Mouse (Mus musculus): ENCODE measurements around the gene Prdm1.

Prdm1 gene

GRCm38 (mm10) chr10:44492815-44493525 lies 35.3 kb downstream of the Prdm1 start:
- peak; percentile 86 to 91 for DNase-seq

GRCm38 (mm10) chr10:44490899-44491422 lies 37.3 kb downstream of the Prdm1 start:
- DNase-seq = no peak

DNA sequence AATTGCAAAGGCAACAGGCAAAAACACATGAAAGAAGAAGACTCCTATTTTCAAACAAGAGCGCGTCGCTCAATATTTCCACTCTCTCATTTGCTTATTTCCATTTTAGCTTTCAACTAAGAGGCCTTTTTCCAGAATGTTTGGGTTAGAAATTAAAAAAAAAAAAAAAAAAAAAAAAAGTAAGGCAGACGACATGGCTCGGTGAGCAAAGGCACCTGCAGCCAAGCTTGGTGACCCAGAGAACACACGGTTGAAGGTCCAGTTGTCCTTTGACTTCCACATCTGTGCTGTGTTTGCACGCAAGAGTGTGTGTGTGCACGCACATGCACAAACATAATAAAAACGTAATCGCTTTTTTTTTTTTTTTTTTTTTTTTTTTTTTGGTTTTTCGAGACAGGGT lies 41.2 kb downstream of the Prdm1 start:
- DNase-seq = no peak

DNA sequence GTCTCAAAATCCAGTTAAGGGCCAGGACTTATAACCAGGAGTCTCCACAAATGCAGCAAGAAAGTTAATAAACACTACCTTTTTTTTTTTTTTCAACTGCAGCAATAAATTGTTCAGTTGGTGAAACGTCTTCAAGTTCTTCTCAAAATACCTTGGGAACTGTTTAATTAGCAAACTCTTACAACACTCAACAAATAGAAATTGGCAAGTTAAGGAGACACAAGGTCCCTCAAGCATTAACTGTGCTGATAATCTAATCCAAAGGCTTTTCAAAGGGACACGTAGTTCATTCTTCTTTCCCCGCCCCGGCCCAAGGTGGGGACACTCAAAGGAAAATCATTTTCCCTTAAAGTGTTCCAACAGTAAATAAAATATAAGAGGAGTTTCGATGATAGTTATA lies 44.2 kb downstream of the Prdm1 start:
- DNase-seq = no peak

DNA sequence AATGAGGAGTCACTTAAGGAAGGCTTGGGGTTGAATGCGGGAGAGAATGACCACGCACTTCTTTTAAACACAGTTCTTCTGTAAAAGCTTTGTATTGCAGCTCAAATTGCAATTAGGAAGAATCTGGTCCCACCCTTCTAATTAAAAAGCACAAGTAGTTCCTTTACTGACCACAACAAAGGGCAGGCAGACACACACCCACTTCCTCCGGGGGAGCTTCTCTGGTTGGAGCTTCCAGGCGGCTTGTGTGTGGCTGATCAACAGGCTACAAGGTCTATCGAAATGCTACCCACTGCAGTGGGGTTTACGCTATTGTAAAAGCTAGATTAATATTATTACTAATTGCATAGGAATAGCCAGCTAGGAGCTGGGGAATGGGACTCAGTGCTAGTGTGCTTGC lies 45.2 kb downstream of the Prdm1 start:
- DNase-seq = no peak

GRCm38 (mm10) chr10:44481379-44481778 lies 46.9 kb downstream of the Prdm1 start:
- DNase-seq = peak; percentile 26 to 43

DNA sequence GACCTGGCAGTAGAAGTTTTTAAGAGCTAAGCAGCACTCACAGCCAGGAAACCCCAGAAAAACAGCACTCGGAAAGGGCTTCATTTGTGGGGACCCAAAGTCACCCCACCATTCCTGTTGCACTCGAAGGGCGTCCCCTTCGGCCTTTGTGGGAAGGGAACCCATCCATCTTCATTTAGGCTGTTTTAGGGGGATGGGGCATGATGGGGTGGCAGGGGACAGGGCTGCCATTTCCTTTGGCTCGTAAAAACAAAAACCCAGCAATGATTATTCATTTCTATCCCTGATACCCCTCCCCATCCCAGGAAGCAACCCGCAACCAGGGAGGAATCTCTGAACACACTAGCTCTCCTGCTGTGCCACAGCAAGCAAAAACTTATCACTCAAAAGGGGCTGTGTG lies 49.0 kb downstream of the Prdm1 start:
- no peak for DNase-seq

DNA sequence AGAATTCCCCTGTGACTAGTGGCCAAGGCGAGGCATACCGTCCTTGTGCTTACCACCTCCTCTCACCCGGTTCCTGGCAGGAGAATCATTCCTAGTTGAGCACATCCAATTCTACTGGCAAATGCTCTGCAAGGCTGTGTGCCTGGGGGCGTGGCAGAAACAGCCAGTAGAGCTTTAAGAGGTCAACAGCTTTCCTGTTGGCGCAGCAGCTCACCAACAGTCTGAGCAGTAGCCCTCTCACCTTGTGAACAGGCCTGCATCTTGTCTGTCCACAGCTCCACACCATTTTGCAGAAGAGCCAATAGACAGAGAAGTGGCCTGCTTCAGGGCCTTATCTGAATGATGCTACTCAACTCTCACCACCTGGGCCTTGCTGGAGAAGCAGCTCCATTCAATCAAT lies 50.2 kb downstream of the Prdm1 start:
- peak; percentile 44 to 60 for DNase-seq

GRCm38 (mm10) chr10:44477240-44477639 lies 51.1 kb downstream of the Prdm1 start:
- no peak for DNase-seq

- no peak for DNase-seq
These were observed 51.8 kb downstream of the Prdm1 start for GRCm38 (mm10) chr10:44476523-44476922.

GRCm38 (mm10) chr10:44475376-44475775 lies 52.9 kb downstream of the Prdm1 start:
- DNase-seq = no peak

DNA sequence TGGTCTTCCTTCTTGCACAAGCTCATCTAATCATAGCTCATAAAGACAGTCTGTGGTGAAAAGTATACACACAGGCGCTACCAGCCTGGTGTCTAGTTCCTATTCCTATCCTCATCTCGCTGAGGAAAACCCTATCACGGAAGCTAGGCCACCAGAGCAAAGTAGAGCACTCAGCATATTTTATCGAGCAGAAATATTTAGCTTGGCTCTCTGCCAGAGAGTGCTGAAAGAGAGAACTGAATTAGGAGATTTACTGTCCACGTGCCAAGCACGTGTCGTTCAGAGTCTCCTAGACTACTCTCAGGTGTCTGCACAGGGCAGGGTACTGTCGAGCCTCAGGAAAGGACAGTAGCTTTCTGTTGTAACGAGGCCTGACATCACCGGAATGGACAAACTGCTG lies 54.0 kb downstream of the Prdm1 start:
- DNase-seq = peak; percentile 44 to 70

DNA sequence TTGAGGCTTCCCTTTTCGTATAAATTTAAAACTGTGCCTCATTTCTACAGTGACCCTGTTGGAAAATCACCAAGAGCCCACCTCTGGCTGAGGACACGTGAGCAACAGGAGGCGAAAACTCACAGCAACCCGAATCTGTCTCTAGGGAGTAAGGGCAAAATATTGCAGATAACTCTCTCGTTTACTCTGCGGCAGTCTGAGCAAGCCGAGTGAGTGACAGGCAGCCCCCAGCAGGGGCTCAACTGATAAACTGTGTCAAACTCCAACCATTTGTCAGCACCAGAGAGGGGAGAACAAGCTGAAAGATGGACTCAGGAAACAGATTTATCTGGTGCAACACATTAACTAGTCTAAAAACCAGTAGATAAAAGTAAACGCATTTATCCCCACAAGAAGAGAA lies 62.7 kb downstream of the Prdm1 start:
- no peak for DNase-seq

- no peak for DNase-seq
These were observed 63.7 kb downstream of the Prdm1 start for GRCm38 (mm10) chr10:44464563-44464962.

- no peak for DNase-seq
These were observed 64.4 kb downstream of the Prdm1 start for GRCm38 (mm10) chr10:44463856-44464255.

- DNase-seq = no peak
These were observed 66.0 kb downstream of the Prdm1 start for GRCm38 (mm10) chr10:44462351-44462750.

DNA sequence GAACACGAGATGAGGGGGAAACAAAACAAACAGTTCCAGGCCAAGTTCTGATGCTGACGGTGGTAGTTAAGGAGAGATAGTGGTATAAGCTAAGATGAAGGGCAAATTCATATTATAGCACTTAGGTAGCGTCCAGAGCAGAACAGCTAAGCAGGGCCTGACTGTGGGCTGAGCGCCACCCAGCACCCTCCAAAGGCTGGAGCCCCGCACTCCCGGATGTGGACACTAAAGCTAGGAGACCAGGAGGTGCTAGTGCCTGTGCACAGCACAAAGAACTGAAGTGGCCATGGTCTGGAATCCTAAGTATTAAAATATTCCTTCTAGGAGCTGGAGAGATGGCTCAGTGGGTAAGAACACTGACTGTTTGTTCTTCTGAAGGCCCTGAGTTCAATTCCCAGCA lies 67.2 kb downstream of the Prdm1 start:
- no peak for DNase-seq

- peak; percentile 85 to 90 for DNase-seq
These were observed 68.0 kb downstream of the Prdm1 start for GRCm38 (mm10) chr10:44460095-44460810.

GRCm38 (mm10) chr10:44459321-44460000 lies 68.8 kb downstream of the Prdm1 start:
- DNase-seq = no peak

- DNase-seq = peak; percentile 77 to 81
These were observed 69.6 kb downstream of the Prdm1 start for GRCm38 (mm10) chr10:44458534-44459315.

DNA sequence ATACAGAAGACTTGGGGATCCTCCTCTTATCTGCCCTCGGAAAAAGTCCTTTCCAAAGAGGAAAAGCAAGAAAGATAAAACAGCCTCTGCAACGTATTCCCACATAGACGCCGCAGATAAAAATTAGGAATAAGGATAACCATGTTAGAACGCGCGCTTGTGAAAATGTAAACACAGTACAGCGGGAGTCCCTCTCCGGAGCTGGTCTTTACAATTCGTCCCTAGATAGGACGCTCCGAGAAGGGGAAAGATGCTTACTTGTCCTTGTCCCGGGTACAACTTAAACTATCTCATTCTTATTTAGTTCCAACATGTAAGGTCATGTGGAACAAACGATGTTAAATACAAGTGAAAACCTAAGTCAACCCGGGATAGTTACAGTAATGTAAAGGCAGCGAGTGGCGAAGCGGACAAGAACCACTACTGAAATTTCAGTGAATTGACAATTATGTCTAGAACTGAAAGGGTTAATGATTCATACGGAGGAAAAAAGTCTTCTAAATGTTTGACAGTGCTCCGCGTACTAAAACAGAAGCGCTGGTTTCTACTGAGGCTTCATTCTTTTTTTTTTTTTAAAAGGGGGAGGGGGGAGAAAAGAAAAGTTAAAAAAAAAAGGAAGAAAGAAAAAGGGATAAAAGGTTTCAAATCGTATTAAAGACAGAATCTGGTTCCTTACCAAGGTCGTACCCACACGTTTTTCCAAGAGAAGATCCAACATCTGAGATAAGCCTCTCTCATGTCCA lies 70.3 kb downstream of the Prdm1 start:
- DNase-seq = no peak
